Mouse (Mus musculus) brown adipose tissue, adult 24 weeks (tissue): ENCODE measurements around the gene Atp1a2. TPM values are rescaled to one million over a fixed set of nuclear protein-coding genes. Genes with fewer than 3 reads are reported as not detected.

Source experiments
- H3K27ac ChIP-seq: fragments of 200-500 bp; replicated peaks from 2 replicates; pipeline ENCODE4 v1.5.1; 2012; ENCODE audit warnings: low read depth, mild to moderate bottlenecking, low read length
- H3K4me1 ChIP-seq: fragments of 200-500 bp; 2 replicates; pipeline ENCODE4 v1.6.1; 2012; ENCODE audit warnings: low read length, mixed read lengths; ENCODE audit not compliant: control insufficient read depth, insufficient read depth, insufficient read length
- H3K4me3 ChIP-seq: fragments of 200-500 bp; 2 replicates; pipeline ENCODE4 v1.5.1; 2012; ENCODE audit warnings: low read depth, mild to moderate bottlenecking, low read length, moderate library complexity; ENCODE audit not compliant: insufficient read depth
- polyA plus RNA-seq: library from polyadenylated mRNA; stranded (reverse); fragments of >200 nt; gene quantifications from 2 replicates; pipeline ENCODE4 v1.2.4, GENCODE M21; 2012; ENCODE audit not compliant: missing spikeins, insufficient read depth, insufficient read length

The Atp1a2 gene
- polyA plus RNA-seq, 1 experiment = 428 TPM

DNA sequence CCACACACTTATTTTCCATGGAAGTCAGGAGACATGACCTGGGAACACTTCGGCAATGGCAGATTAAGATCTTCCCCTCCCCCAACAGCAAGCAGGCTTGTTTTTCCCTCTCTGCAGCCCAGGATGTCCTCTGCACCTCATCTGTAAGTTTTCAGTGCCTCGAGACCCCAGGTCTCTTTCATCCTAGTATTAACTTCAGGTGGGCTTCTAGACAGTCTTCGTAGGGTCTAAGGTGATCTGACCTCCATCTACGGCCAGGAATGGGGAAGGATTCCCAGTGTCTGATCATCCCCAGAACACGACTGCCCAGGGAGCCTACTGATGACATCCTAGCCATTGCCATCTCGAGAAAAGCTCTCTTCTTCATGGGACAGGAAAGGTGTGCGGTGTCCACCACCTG lies 30.6 kb upstream of the Atp1a2 start:
- Histone ChIP-seq H3K27ac (no peak overlapping the region), H3K4me1 (no peaks in the 10 kb centered on the region), H3K4me3 (no peak overlapping the region)

DNA sequence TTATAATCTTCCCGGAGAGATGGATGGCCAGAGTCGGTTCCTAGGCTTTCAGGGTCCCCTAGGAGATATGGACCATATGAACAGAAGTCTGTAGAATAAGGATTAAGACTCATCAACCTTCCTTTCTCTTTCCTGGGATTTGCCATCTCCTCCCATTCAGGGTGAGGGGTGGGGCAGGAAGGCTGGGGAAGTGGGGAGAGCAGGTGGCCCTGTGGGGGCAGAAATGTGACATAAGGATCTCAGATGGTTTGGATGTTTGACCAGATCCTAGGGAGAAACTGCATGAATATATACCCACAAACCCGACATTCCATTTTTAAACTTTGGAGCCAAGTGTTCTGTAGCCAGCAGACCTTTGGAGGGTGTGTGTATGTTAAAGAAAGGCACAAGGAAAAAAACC lies 30.2 kb upstream of the Atp1a2 start:
- no peak overlapping the region for H3K4me3 ChIP-seq
- no peaks in the 10 kb centered on the region for H3K4me1 ChIP-seq
- no peak overlapping the region for H3K27ac ChIP-seq

DNA sequence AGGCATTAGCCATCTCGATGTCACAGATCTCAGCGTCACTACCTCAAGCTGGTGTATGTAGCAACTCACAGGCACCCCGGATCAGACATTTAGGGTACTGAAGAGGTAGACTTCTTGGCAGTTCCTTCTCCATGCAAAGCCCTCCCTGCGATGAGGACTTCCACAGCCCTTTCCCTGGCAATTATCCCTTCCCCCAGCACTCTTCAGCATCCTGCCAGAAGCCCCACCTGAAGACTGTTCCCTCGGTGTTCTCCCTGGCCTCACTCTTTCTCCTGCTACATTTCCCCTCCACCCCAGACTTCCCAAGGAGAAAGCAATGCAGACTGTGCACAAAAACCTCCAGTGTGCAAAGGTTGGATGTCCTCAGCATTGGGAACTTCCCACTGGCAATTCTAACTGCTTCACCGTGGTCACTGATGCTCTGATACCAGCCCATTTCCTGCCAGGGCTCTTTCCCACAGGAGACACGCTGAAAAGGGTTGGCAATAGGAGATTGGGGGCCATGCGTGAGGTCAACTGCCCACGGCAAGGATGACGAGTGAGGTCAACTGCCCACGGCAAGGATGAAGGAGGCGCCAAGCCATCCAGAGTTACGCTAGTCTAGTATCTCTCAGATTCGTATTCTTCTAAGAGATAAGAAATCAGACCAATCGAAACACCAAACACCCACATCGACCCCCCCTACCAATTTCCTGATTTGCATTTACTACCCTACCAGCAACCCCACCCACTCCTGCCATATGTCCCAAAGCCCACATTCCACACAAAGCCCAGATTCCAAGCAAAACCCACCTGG lies 29.5 kb upstream of the Atp1a2 start:
- Histone ChIP-seq H3K27ac (no peak overlapping the region), H3K4me3 (no peak overlapping the region), H3K4me1 (no peaks in the 10 kb centered on the region)

DNA sequence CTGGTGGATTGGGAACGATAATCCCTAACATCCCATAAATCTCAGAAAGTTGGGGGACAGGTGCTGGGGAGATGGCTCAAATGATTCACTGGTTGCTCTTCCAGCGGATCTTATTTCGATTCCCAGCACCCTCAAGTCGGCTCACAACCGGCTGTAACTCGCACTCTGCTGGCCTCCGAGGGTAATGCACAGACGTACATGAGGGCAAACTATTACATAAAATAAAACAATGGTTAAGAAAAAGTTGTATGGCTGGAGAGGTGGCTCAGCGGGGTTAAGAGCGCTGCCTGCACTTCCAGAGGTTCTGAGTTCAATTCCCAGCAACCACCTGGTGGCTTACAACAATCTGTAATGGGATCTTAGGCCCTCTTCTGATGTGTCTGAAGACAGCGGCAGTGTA lies 28.8 kb upstream of the Atp1a2 start:
- Histone ChIP-seq H3K4me1 (no peaks in the 10 kb centered on the region), H3K4me3 (peak overlapping the region; percentile 46), H3K27ac (no peak overlapping the region)

DNA sequence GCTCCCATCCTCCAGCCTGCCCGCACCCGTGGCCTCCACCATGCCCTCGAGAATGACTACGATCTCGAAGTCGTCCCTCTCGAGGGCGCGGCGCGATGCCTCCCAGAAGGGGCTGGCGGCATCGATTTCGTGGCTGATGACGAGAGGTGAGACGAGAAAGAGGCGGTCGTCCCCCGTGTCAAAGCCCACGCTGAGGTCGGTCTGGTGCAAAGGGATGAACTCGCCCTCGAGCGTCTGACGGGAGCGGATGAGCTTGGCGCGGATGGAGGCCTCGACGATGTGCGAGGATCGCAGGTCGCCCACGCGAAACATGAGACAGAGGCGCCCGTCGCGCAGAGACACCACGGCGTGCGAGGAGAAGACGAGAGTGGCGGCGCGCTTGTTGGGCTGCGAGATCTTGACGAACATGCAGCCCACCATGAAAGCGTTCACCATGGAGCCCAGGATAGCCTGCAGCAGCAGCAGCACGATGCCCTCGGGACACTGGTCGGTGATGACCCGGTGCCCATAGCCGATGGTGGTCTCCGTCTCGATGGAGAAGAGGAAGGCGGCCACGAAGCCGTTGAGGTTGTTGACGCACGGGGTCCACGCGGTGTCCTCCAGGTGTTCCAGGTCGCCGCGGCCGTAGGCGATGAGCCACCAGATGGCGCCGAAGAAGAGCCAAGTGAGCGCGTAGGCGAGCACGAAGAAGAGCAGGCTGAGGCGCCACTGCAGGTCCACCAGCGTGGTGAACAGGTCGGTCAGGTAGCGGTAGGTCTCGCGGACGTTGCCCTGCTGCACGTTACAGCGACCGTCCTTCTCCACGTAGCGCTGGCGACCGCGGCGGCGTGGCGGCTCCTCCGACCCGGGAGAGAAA lies 28.0 kb upstream of the Atp1a2 start:
- Histone ChIP-seq H3K4me1 (no peaks in the 10 kb centered on the region), H3K4me3 (peak overlapping the region; percentile 46), H3K27ac (no peak overlapping the region)

GRCm38 (mm10) chr1:172324725-172325124 lies 26.9 kb upstream of the Atp1a2 start:
- H3K4me1 ChIP-seq = no peaks in the 10 kb centered on the region
- H3K27ac ChIP-seq = no peak overlapping the region
- H3K4me3 ChIP-seq = no peak overlapping the region

DNA sequence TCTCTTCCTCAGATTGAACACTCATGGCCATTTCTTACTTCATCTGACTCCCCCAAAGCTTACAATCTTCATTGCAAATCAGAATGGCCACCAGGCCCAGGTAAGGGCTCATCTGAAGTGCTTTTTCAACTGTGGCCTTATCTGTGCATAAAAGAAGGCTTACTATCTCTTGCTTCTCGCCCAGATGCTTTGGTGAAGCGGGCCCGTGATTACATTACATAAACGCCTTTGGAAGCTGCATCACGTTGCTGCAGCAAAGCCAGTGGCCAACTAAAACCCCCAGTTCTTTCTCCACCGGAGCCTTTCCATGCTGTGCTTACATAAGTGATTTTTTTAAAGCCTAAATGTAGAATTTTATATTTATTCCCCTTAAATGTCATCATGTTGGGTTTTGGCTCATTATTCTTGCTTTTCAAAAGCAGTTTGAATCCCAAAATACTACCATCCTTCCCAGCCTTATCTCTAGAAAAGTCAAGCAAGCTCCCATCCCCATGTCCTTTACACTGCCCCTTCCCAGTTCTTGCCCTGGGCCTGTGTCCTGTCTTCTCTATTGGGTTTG lies 26.0 kb upstream of the Atp1a2 start:
- Histone ChIP-seq H3K4me3 (no peak overlapping the region), H3K27ac (no peak overlapping the region), H3K4me1 (no peaks in the 10 kb centered on the region)

GRCm38 (mm10) chr1:172323298-172323697 lies 25.4 kb upstream of the Atp1a2 start:
- Histone ChIP-seq H3K4me3 (no peak overlapping the region), H3K4me1 (no peaks in the 10 kb centered on the region), H3K27ac (no peak overlapping the region)

DNA sequence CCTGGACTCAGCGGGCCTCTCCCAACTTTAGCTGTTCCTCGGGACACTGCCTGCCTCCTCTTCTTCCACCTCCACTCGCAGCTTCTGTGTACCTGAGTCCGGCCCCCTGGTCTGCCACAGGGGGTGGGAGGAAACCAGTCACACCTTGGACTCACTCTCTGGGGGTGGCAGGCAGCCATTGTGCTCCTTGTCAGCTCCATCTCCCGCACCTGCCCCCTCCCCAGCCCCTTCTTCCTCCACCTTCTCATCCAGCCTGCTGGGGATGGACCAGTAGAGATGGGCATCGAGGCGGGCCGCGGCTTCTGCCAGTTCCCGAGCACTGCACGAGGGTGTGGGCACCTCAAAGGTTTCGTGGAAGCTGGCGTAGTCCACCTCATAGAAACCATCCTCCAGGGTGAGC lies 24.9 kb upstream of the Atp1a2 start:
- no peaks in the 10 kb centered on the region for H3K4me1 ChIP-seq

DNA sequence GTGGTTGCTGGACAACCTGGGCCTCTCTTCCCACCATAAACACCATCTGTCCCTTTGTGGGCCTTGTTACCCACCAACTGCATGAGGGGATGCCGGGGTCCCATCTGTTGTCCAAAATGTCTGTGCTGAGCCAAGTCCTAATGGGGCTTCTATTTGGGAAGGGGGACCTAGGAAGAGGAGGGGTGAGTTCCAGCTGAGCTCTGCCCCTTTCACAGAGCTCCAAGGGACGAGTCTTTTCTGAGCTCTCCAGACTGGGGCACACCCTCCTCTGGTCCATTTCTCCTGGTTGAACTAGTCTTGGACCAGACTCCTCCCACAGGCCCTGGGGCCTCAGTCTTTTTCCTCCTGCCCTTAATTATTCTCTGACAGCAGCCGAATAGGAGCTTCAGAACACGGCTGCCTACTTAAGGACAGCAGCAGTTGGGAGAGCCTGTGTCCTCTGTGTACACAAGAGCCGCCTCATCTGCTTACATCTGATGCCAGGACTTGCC lies 22.1 kb upstream of the Atp1a2 start:
- H3K27ac ChIP-seq = no peak overlapping the region

More for the DNA sequence above, 24.9 kb upstream of the Atp1a2 start:
- no peak overlapping the region for H3K27ac ChIP-seq
- H3K4me3 ChIP-seq = no peak overlapping the region

GRCm38 (mm10) chr1:172319346-172319745 lies 21.5 kb upstream of the Atp1a2 start:
- Histone ChIP-seq H3K27ac (no peak overlapping the region), H3K4me3 (no peak overlapping the region), H3K4me1 (no peaks in the 10 kb centered on the region)

More for the DNA sequence above, 22.1 kb upstream of the Atp1a2 start:
- H3K4me1 ChIP-seq = no peaks in the 10 kb centered on the region
- no peak overlapping the region for H3K4me3 ChIP-seq

GRCm38 (mm10) chr1:172318424-172319035 lies 20.7 kb upstream of the Atp1a2 start:
- Histone ChIP-seq H3K27ac (no peak overlapping the region), H3K4me3 (no peak overlapping the region), H3K4me1 (0 out of 2 replicates have a peak, but pooled peaks cover 3% of the 10 kb centered on the region)

GRCm38 (mm10) chr1:172317946-172318345 lies 20.1 kb upstream of the Atp1a2 start:
- H3K27ac ChIP-seq = no peak overlapping the region
- no peak overlapping the region for H3K4me3 ChIP-seq
- H3K4me1 ChIP-seq = 0 out of 2 replicates have a peak, but pooled peaks cover 4% of the 10 kb centered on the region

- H3K4me3 ChIP-seq = no peak overlapping the region
- H3K4me1 ChIP-seq = 0 out of 2 replicates have a peak, but pooled peaks cover 7% of the 10 kb centered on the region
- no peak overlapping the region for H3K27ac ChIP-seq
Measured at GRCm38 (mm10) chr1:172317431-172317830, 19.6 kb upstream of the Atp1a2 start.

GRCm38 (mm10) chr1:172314911-172315310 lies 17.0 kb upstream of the Atp1a2 start:
- Histone ChIP-seq H3K4me1 (0 out of 2 replicates have a peak, but pooled peaks cover 7% of the 10 kb centered on the region), H3K27ac (no peak overlapping the region), H3K4me3 (no peak overlapping the region)
